Mouse (Mus musculus) C2C12 (cell line): ENCODE measurements at regions not wholly inside any gene's neighbourhood (a gene's known extent, or its start where the extent isn't known, plus 50 kb on each side); places are given as distances from the start of the nearest gene placed in this dataset.

Source experiments
- CTCF ChIP-seq: IDR thresholded peaks from one replicate; pipeline ENCODE4 v1.5.1; 2011; ENCODE audit not compliant: control insufficient read depth, insufficient read depth, insufficient read length
- MAX ChIP-seq: IDR thresholded peaks from one replicate; pipeline ENCODE4 v1.6.1; 2011; ENCODE audit warnings: mild to moderate bottlenecking, control low read depth

- TF ChIP-seq CTCF (no peak), MAX (no peak)
Measured at GRCm38 (mm10) chr6:31650791-31651476, 87.2 kb upstream of the Podxl start.
